Mouse (Mus musculus) CH12.LX (cell line): ENCODE measurements around the gene Edem2. TPM values are rescaled to one million over a fixed set of nuclear protein-coding genes. Genes with fewer than 3 reads are reported as not detected.

Source experiments
- DNase-seq: peaks from one replicate; pipeline ENCODE4 v3.0.0-alpha.2; 2013; ENCODE audit errors: extremely low read depth
- H3K27ac ChIP-seq: 2 replicates; pipeline ENCODE4 v1.5.1; 2012; ENCODE audit warnings: low read depth, mild to moderate bottlenecking, control low read depth, moderate library complexity; ENCODE audit not compliant: insufficient read depth
- H3K27me3 ChIP-seq: replicated peaks from 2 replicates; pipeline ENCODE3; 2012; ENCODE audit warnings: inconsistent platforms
- H3K36me3 ChIP-seq, 2 experiments: replicated peaks in 1 of 2; 2 replicates each; pipeline versions ENCODE3 to v1.6.1; 2012; ENCODE audit warnings: inconsistent platforms in 1 of 2, low read length in 1 of 2, mild to moderate bottlenecking in 1 of 2, mixed read lengths in 1 of 2, moderate library complexity in 1 of 2; ENCODE audit not compliant: control insufficient read depth in 1 of 2, insufficient read depth in 1 of 2
- H3K4me1 ChIP-seq, 2 experiments: 2 replicates each; pipeline ENCODE4 v1.6.1; 2012; ENCODE audit warnings: inconsistent platforms in 1 of 2, moderate library complexity in 1 of 2; ENCODE audit not compliant: insufficient read depth in 2 of 2, control insufficient read depth in 1 of 2
- H3K4me2 ChIP-seq: 2 replicates; pipeline ENCODE4 v1.6.1; 2012; ENCODE audit warnings: low read depth, mild to moderate bottlenecking, control low read depth; ENCODE audit not compliant: poor library complexity, insufficient read depth, severe bottlenecking
- H3K4me3 ChIP-seq, 3 experiments: fragments of 150-350 bp in 1 of 3; sonication (generic) in 1 of 3; replicated peaks in 1 of 3; 2 replicates each; pipeline versions ENCODE3 to v1.5.1; 2011 to 2012; ENCODE audit warnings: low read depth in 2 of 3, low read length in 2 of 3, mild to moderate bottlenecking in 2 of 3, moderate library complexity in 2 of 3, control low read depth in 1 of 3, improper control_type of control experiment in 1 of 3, inconsistent platforms in 1 of 3, mixed read lengths in 1 of 3; ENCODE audit not compliant: poor library complexity in 1 of 3
- H3K79me2 ChIP-seq: replicated peaks from 2 replicates; pipeline ENCODE4 v1.6.1; 2012; ENCODE audit warnings: mild to moderate bottlenecking, moderate library complexity; ENCODE audit not compliant: control insufficient read depth, poor library complexity, insufficient read depth, severe bottlenecking; ENCODE audit errors: extremely low read depth
- H3K9ac ChIP-seq: 2 replicates; pipeline ENCODE4 v1.6.1; 2012; ENCODE audit warnings: low read depth, mild to moderate bottlenecking, control low read depth, moderate library complexity; ENCODE audit not compliant: insufficient read depth
- H3K9me3 ChIP-seq: replicated peaks from 2 replicates; pipeline ENCODE3; 2012; ENCODE audit warnings: low read length, inconsistent platforms, mixed read lengths
- BHLHE40 ChIP-seq: IDR thresholded peaks from 2 replicates; pipeline ENCODE4 v1.6.1; 2011; ENCODE audit warnings: mild to moderate bottlenecking, low read depth, low read length, improper control_type of control experiment
- CHD1 ChIP-seq: IDR thresholded peaks from 2 replicates; pipeline ENCODE4 v1.6.1; 2012; ENCODE audit warnings: low read depth, low read length, improper control_type of control experiment, inconsistent platforms
- CHD2 ChIP-seq: IDR thresholded peaks from 2 replicates; pipeline ENCODE4 v1.6.1; 2011; ENCODE audit warnings: low read length, improper control_type of control experiment
- CTCF ChIP-seq, 2 experiments: IDR thresholded peaks in 1 of 2; conservative IDR thresholded peaks in 1 of 2; 2 replicates each; pipeline ENCODE4 v1.5.1; 2011 to 2012; ENCODE audit warnings: low read depth in 2 of 2, low read length in 2 of 2, improper control_type of control experiment in 1 of 2, inconsistent platforms in 1 of 2, mild to moderate bottlenecking in 1 of 2, moderate library complexity in 1 of 2
- ELF1 ChIP-seq: IDR thresholded peaks from 2 replicates; pipeline ENCODE4 v1.6.1; 2014; ENCODE audit warnings: low read depth, mild to moderate bottlenecking, inconsistent platforms, low read length, improper control_type of control experiment
- ETS1 ChIP-seq: conservative IDR thresholded peaks from 2 replicates; pipeline ENCODE4 v1.6.1; 2012; ENCODE audit warnings: low read depth, mild to moderate bottlenecking, inconsistent platforms, low read length, improper control_type of control experiment, moderate library complexity
- HCFC1 ChIP-seq: IDR thresholded peaks from 2 replicates; pipeline ENCODE4 v1.6.1; 2012; ENCODE audit warnings: low read depth, mild to moderate bottlenecking, inconsistent platforms, low read length, improper control_type of control experiment
- IRF4 ChIP-seq: IDR thresholded peaks from 2 replicates; pipeline ENCODE4 v1.6.1; 2014; ENCODE audit warnings: low read depth, mild to moderate bottlenecking, inconsistent platforms, low read length, improper control_type of control experiment
- JUN ChIP-seq: IDR thresholded peaks from 2 replicates; pipeline ENCODE4 v1.6.1; 2011; ENCODE audit warnings: low read depth, mild to moderate bottlenecking, low read length, improper control_type of control experiment, moderate library complexity; ENCODE audit not compliant: insufficient read depth
- KAT2A ChIP-seq: IDR thresholded peaks from 2 replicates; pipeline ENCODE4 v1.6.1; 2012; ENCODE audit warnings: low read length, improper control_type of control experiment, inconsistent platforms; ENCODE audit not compliant: insufficient replicate concordance
- MAFK ChIP-seq: IDR thresholded peaks from 2 replicates; pipeline ENCODE4 v1.6.1; 2011; ENCODE audit warnings: low read length, improper control_type of control experiment; ENCODE audit not compliant: insufficient replicate concordance
- MAX ChIP-seq: IDR thresholded peaks from 2 replicates; pipeline ENCODE4 v1.6.1; 2011; ENCODE audit warnings: low read length, improper control_type of control experiment
- MAZ ChIP-seq: IDR thresholded peaks from 2 replicates; pipeline ENCODE4 v1.6.1; 2012; ENCODE audit warnings: low read depth, mild to moderate bottlenecking, inconsistent platforms, low read length, improper control_type of control experiment, moderate library complexity
- MYC ChIP-seq: IDR thresholded peaks from 2 replicates; pipeline ENCODE4 v1.6.1; 2011; ENCODE audit warnings: low read depth, mild to moderate bottlenecking, improper control_type of control experiment, low read length
- NELFE ChIP-seq: IDR thresholded peaks from 2 replicates; pipeline ENCODE4 v1.6.1; 2011; ENCODE audit warnings: low read depth, low read length, improper control_type of control experiment
- NRF1 ChIP-seq: IDR thresholded peaks from 2 replicates; pipeline ENCODE4 v1.6.1; 2014; ENCODE audit warnings: low read depth, mild to moderate bottlenecking, inconsistent platforms, low read length, improper control_type of control experiment, moderate library complexity
- PAX5 ChIP-seq: IDR thresholded peaks from 2 replicates; pipeline ENCODE4 v1.6.1; 2012; ENCODE audit warnings: low read length, inconsistent platforms, mixed read lengths
- POLR2A ChIP-seq: IDR thresholded peaks from 2 replicates; pipeline ENCODE4 v1.6.1; 2011; ENCODE audit warnings: low read depth, mild to moderate bottlenecking, improper control_type of control experiment, low read length
- POLR2AphosphoS2 ChIP-seq: IDR thresholded peaks from 2 replicates; pipeline ENCODE4 v1.6.1; 2011; ENCODE audit warnings: low read depth, low read length, improper control_type of control experiment
- SIN3A ChIP-seq: IDR thresholded peaks from 2 replicates; pipeline ENCODE4 v1.6.1; 2012; ENCODE audit warnings: low read length, improper control_type of control experiment, inconsistent platforms
- SMC3 ChIP-seq: IDR thresholded peaks from 2 replicates; pipeline ENCODE4 v1.6.1; 2011; ENCODE audit warnings: low read depth, low read length, improper control_type of control experiment
- TBP ChIP-seq: conservative IDR thresholded peaks from 2 replicates; pipeline ENCODE4 v1.6.1; 2011; ENCODE audit warnings: low read depth, low read length, improper control_type of control experiment
- TCF12 ChIP-seq: IDR thresholded peaks from 2 replicates; pipeline ENCODE4 v1.6.1; 2014; ENCODE audit warnings: low read depth, mild to moderate bottlenecking, inconsistent platforms, low read length, improper control_type of control experiment
- UBTF ChIP-seq: IDR thresholded peaks from 2 replicates; pipeline ENCODE4 v1.6.1; 2012; ENCODE audit warnings: low read depth, mild to moderate bottlenecking, inconsistent platforms, low read length, improper control_type of control experiment, moderate library complexity
- USF1 ChIP-seq: IDR thresholded peaks from 2 replicates; pipeline ENCODE4 v1.6.1; 2014; ENCODE audit warnings: low read depth, mild to moderate bottlenecking, inconsistent platforms, low read length, improper control_type of control experiment
- USF2 ChIP-seq: conservative IDR thresholded peaks from 2 replicates; pipeline ENCODE4 v1.6.1; 2011; ENCODE audit warnings: low read depth, low read length, improper control_type of control experiment
- ZC3H11A ChIP-seq: IDR thresholded peaks from 2 replicates; pipeline ENCODE4 v1.6.1; 2012; ENCODE audit warnings: low read depth, mild to moderate bottlenecking, inconsistent platforms, low read length, improper control_type of control experiment
- ZKSCAN1 ChIP-seq: IDR thresholded peaks from 2 replicates; pipeline ENCODE4 v1.6.1; 2012; ENCODE audit warnings: low read depth, inconsistent platforms, low read length, improper control_type of control experiment, borderline replicate concordance
- ZMIZ1 ChIP-seq: IDR thresholded peaks from 2 replicates; pipeline ENCODE4 v1.6.1; 2012; ENCODE audit warnings: low read depth, mild to moderate bottlenecking, inconsistent platforms, low read length, improper control_type of control experiment
- dilution Hi-C: fragments of 300-500 bp; cut with MboI; formaldehyde crosslinking; loops from 2 replicates; pipeline ENCODE4 v1.14.3; 2020; ENCODE audit warnings: low sequenced_read_pairs; ENCODE audit not compliant: extremely low pct_unique_long_range_greater_than_20kb, extremely low pct_ligation_motif_present
- in situ Hi-C: fragments of 300-500 bp; cut with MboI; formaldehyde crosslinking; loops from 3 replicates; pipeline ENCODE4 v1.14.3; 2019; ENCODE audit warnings: low sequenced_read_pairs, low pct_ligation_motif_present, low pct_unique_long_range_greater_than_20kb, mixed read lengths
- polyA plus RNA-seq: library from polyadenylated mRNA; unstranded; fragments of >175 nt; gene quantifications from 2 replicates; pipeline ENCODE4 v1.2.1, GENCODE M21; 2012; ENCODE audit warnings: low read depth; ENCODE audit not compliant: insufficient read length
- total RNA-seq, 2 experiments: library from RNA; depleted of rRNA; stranded (reverse); fragments of 300-350 nt in 1 of 2; fragments of >200 nt in 1 of 2; gene quantifications; 2 replicates each; pipeline ENCODE4 v1.2.3; 2012 to 2014

Edem2 gene
- total and polyA plus RNA-seq, 3 experiments, result 42.5 to 71.8 (median 48.7) TPM

GRCm38 (mm10) chr2:155695316-155695715 lies 34.0 kb downstream of the Edem2 start:
- Histone ChIP-seq H3K4me1 (peaks cover 2 to 16% of the 10 kb centered on the region in 2 experiments; a peak in 2 of 4 replicates), H3K9me3 (no peaks in the 10 kb centered on the region), H3K36me3 (no peaks in the 10 kb centered on the region), H3K9ac (no peak overlapping the region), H3K27ac (no peak overlapping the region), H3K4me3 (no peak overlapping the region), H3K4me2 (no peak overlapping the region), H3K27me3 (no peaks in the 10 kb centered on the region), H3K79me2 (peaks cover 14% of the 10 kb centered on the region)
- TF ChIP-seq POLR2A, result no peak
- no peak for TF ChIP-seq ZKSCAN1
- no peak for TF ChIP-seq USF1
- no peak for TF ChIP-seq MAFK
- TF ChIP-seq MAZ, result no peak
- TF ChIP-seq USF2, result no peak
- no peak for TF ChIP-seq ETS1
- no peak for TF ChIP-seq POLR2AphosphoS2
- no peak for TF ChIP-seq ZC3H11A
- no peak for TF ChIP-seq CHD2
- TF ChIP-seq ZMIZ1, result no peak
- TF ChIP-seq IRF4, result no peak
- no peak for TF ChIP-seq CHD1
- no peak for TF ChIP-seq PAX5
- no peak for TF ChIP-seq SMC3
- TF ChIP-seq HCFC1, result no peak
- no peak for TF ChIP-seq NRF1
- no peak for TF ChIP-seq NELFE
- TF ChIP-seq JUN, result no peak
- no peak for TF ChIP-seq SIN3A
- in situ Hi-C loops, result loop anchor here (25.0 kb wide), 1 partner anchor 242 kb away; the partner anchor contains the start of genes Gdf5, Gm15557 and Uqcc1
- dilution Hi-C loops, result no loop called here
- no peak for DNase-seq

- in situ Hi-C loops (loop anchor here (25.0 kb wide), 1 partner anchor 243 kb away; the partner anchor contains the start of genes Gdf5, Gm15557 and Uqcc1), dilution Hi-C loops (no loop called here)
- Histone ChIP-seq H3K9me3 (no peaks in the 10 kb centered on the region), H3K4me2 (no peak overlapping the region), H3K36me3 (no peaks in the 10 kb centered on the region), H3K4me1 (peaks cover 2 to 22% of the 10 kb centered on the region in 2 experiments; a peak in 2 of 4 replicates), H3K27me3 (no peaks in the 10 kb centered on the region), H3K9ac (no peak overlapping the region), H3K27ac (no peak overlapping the region), H3K4me3 (no peak overlapping the region), H3K79me2 (peaks cover 20% of the 10 kb centered on the region)
- no peak for TF ChIP-seq UBTF
- no peak for TF ChIP-seq MAX
- TF ChIP-seq KAT2A, result no peak
- TF ChIP-seq CTCF (conservative IDR thresholded peaks at IDR 0.05 in 1 of 2, IDR thresholded peaks at IDR 0.05 in 1 of 2; ENCODE audit: low read depth in 2 of 2, low read length in 2 of 2), result no peak
- TF ChIP-seq PAX5, result no peak
- no peak for TF ChIP-seq ELF1
- TF ChIP-seq TBP, result no peak
- no peak for TF ChIP-seq ZMIZ1
- TF ChIP-seq TCF12, result no peak
- TF ChIP-seq BHLHE40, result no peak
- no peak for TF ChIP-seq MYC
- no peak for DNase-seq
Observed at GRCm38 (mm10) chr2:155694564-155694963, 34.7 kb downstream of the Edem2 start.
